Mouse (Mus musculus): ENCODE measurements around the gene C2cd4b. TPM values are rescaled to one million over a fixed set of nuclear protein-coding genes. Genes with fewer than 3 reads are reported as not detected.
"Not testable (repeated sequence)": the region's sequence is repeated elsewhere in the genome, so short reads cannot be mapped to it uniquely, and the experiment has no call there.

C2cd4b gene
- polyA plus RNA-seq, 1 experiment from 2014 or later = 0.20 TPM

DNA sequence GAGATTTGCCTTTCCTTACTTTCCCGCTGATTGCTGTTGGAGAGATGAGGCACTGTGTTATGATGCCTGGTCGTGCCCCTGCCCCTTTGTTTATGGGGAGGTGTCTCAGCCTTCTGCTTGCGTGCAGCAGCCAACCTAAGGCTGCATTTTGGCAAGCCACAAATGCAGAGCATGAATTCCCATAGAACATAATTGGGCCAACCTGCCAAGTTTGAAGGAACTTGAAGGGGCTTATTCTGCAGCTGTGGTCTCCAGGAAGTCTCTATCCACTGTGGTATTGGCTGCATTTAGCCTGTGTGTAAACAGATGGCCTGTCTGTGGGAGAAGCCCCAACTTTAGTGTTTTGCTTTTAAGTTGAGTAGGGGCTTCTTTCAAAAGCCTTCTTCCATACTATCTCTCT lies 4.5 kb upstream of the C2cd4b start:
- no peak for ATAC-seq
- H3K4me2 ChIP-seq (replicated peaks) = no peak overlapping the region
- no peak overlapping the region for H3K9ac ChIP-seq (replicated peaks)
- peaks cover 10% of the 10 kb centered on the region for H3K4me1 ChIP-seq (replicated peaks)
- H3K9me3 ChIP-seq = no peaks in the 10 kb centered on the region
- no peaks in the 10 kb centered on the region for H3K36me3 ChIP-seq
- H3K4me3 ChIP-seq (replicated peaks) = no peak overlapping the region
- 84% methylated on average over 3 of the region's 3 CpGs for WGBS
- no peak overlapping the region for H3K27ac ChIP-seq
- H3K27me3 ChIP-seq = peaks cover 15% of the 10 kb centered on the region

DNA sequence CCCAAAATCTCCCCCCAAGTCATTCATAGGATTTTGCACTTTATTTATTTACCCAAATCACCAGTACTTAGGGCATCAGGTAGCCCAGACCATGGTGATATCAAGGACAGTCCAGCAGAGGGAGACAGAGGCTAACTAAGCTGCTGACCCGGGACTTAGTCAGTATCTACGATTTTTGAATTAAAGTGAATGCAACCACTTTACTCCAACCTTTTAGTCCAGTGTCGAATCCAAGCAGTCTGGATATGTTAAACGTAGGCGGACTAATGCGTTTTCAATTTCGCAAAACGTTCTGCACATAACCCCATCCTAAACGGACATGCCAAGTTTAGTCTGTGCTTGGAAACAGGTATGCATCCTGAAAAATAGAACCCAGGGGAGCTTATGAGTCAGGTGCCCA lies 551 bp upstream of the C2cd4b start:
- no peak overlapping the region for H3K9ac ChIP-seq (replicated peaks)
- no peak overlapping the region for H3K27ac ChIP-seq
- 5% methylated on average over 9 of the region's 9 CpGs for WGBS
- peaks cover 17% of the 10 kb centered on the region for H3K4me1 ChIP-seq (replicated peaks)
- peak overlapping the region; percentile 61 for H3K4me3 ChIP-seq (replicated peaks)
- peaks cover 25% of the 10 kb centered on the region for H3K27me3 ChIP-seq
- H3K4me2 ChIP-seq (replicated peaks) = peak overlapping the region; percentile 90
- no peaks in the 10 kb centered on the region for H3K36me3 ChIP-seq
- H3K9me3 ChIP-seq = no peaks in the 10 kb centered on the region
- ATAC-seq = no peak

- 1% methylated on average over 87 of the region's 114 CpGs for WGBS
Measured at GRCm38 (mm10) chr9:67759956-67760764, 923 bp downstream of the C2cd4b start.

GRCm38 (mm10) chr9:67760991-67761390 lies 1.8 kb downstream of the C2cd4b start:
- Histone ChIP-seq H3K36me3 (no peaks in the 10 kb centered on the region), H3K4me2 (replicated peaks) (peak overlapping the region; percentile 90), H3K27ac (no peak overlapping the region), H3K4me3 (replicated peaks) (peak overlapping the region; percentile 61), H3K9ac (replicated peaks) (peak overlapping the region; percentile 79; the same call in 1 of the 2 replicates), H3K27me3 (peaks cover 25% of the 10 kb centered on the region), H3K4me1 (replicated peaks) (peaks cover 17% of the 10 kb centered on the region), H3K9me3 (no peaks in the 10 kb centered on the region)
- no peak for ATAC-seq
- 60% methylated on average over 6 of the region's 6 CpGs for WGBS

More at GRCm38 (mm10) chr9:67759956-67760764, 923 bp downstream of the C2cd4b start:
- ATAC-seq = peak; percentile 93
- H3K9me3 ChIP-seq, H3K36me3 ChIP-seq: not testable (repeated sequence)
- Histone ChIP-seq H3K4me2 (replicated peaks) (peak overlapping the region; percentile 90), H3K4me3 (replicated peaks) (peak overlapping the region; percentile 61), H3K27ac (peak overlapping the region; percentile 84), H3K4me1 (replicated peaks) (peaks cover 17% of the 10 kb centered on the region), H3K9ac (replicated peaks) (peak overlapping the region; percentile 79), H3K27me3 (peaks cover 25% of the 10 kb centered on the region)

DNA sequence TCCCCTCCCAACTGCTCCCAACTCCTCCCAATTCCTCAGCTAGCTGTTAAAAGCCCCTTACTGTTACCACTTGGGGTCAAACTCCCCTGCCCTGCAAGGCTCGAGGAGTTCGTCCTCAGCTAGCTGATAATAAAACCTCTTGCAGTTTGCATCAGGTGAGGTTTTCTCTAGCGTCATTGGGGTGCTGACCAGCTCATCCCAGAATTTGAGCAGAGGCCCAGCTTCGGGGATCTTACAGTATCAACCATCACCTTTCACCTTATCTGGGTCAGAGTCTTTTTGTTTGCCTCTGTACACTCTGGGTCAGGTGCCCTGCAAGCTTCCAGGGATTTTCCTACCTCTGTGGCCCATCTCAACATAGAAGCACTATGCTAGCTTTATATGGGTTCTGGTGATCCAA lies 4.1 kb downstream of the C2cd4b start:
- no peaks in the 10 kb centered on the region for H3K9me3 ChIP-seq
- H3K27me3 ChIP-seq = peaks cover 21% of the 10 kb centered on the region
- H3K9ac ChIP-seq (replicated peaks) = no peak overlapping the region
- WGBS = 80% methylated on average over 4 of the region's 4 CpGs
- H3K27ac ChIP-seq = no peak overlapping the region
- peaks cover 21% of the 10 kb centered on the region for H3K4me1 ChIP-seq (replicated peaks)
- H3K36me3 ChIP-seq = no peaks in the 10 kb centered on the region
- H3K4me3 ChIP-seq (replicated peaks) = no peak overlapping the region
- no peak overlapping the region for H3K4me2 ChIP-seq (replicated peaks)
- no peak for ATAC-seq

DNA sequence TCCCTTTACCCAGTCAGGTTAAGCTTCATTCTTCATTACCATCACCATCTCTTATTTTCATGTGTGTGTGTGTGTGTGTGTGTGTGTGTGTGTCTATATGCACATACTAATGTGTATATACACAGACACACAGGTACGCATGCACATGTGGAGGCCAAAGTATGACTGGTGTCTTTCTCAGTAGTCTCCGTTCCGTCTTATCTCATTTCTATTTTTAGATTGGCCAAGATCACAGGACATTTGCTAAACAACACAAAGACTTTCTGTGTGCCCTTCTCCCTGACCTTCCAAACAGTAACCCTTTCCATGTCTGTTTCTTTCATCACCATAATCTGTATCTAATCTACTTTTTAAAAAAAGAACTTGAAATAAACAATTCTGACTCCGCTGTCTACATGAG lies 7.2 kb downstream of the C2cd4b start:
- H3K27ac ChIP-seq = no peak overlapping the region
- no peak for ATAC-seq
- 0 out of 2 replicates have a peak, but pooled peaks cover 4% of the 10 kb centered on the region for H3K4me1 ChIP-seq (replicated peaks)

GRCm38 (mm10) chr9:67766948-67767347 lies 7.7 kb downstream of the C2cd4b start:
- 0 out of 2 replicates have a peak, but pooled peaks cover 4% of the 10 kb centered on the region for H3K4me1 ChIP-seq (replicated peaks)
- no peak overlapping the region for H3K4me2 ChIP-seq (replicated peaks)
- no peaks in the 10 kb centered on the region for H3K9me3 ChIP-seq
- no peaks in the 10 kb centered on the region; the same call in 1 of the 2 replicates for H3K27me3 ChIP-seq
- 34% methylated on average over 3 of the region's 3 CpGs for WGBS
- no peak for ATAC-seq
- no peak overlapping the region for H3K27ac ChIP-seq
- no peak overlapping the region for H3K4me3 ChIP-seq (replicated peaks)
- H3K9ac ChIP-seq (replicated peaks) = no peak overlapping the region
- H3K36me3 ChIP-seq = no peaks in the 10 kb centered on the region

More for the DNA sequence above, 7.2 kb downstream of the C2cd4b start:
- H3K36me3 ChIP-seq = no peaks in the 10 kb centered on the region
- H3K9ac ChIP-seq (replicated peaks) = no peak overlapping the region
- H3K27me3 ChIP-seq = peaks cover 2% of the 10 kb centered on the region; the same call in 1 of the 2 replicates
- no peaks in the 10 kb centered on the region for H3K9me3 ChIP-seq
- H3K4me3 ChIP-seq (replicated peaks) = no peak overlapping the region
- WGBS = 90% methylated on average over 4 of the region's 4 CpGs
- H3K4me2 ChIP-seq (replicated peaks) = no peak overlapping the region

DNA sequence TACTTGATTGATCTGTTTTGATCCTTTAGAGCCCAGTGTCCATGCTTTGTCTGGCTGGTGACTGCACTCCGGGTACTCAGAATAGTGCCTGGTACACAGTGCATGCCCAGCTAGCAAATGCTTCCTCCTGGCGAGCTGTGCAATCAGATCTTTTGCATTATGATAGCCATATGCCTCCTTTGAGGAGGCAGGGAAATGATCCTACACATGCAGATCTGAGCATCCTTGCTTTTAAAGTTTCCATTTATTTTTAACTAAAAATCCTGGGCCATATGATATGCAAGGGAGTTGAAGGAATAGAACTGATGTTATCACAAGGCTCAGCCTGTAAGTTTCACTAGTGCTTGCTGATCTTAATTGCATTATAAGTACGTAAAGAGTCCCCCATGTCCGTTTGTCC lies 9.6 kb downstream of the C2cd4b start:
- ATAC-seq = no peak
- WGBS = 79% methylated on average over 4 of the region's 4 CpGs
- H3K4me3 ChIP-seq (replicated peaks) = no peak overlapping the region
- no peaks in the 10 kb centered on the region for H3K9me3 ChIP-seq
- no peak overlapping the region for H3K4me2 ChIP-seq (replicated peaks)
- no peaks in the 10 kb centered on the region for H3K27me3 ChIP-seq
- no peak overlapping the region for H3K27ac ChIP-seq
- 0 out of 2 replicates have a peak, but pooled peaks cover 4% of the 10 kb centered on the region for H3K4me1 ChIP-seq (replicated peaks)
- H3K9ac ChIP-seq (replicated peaks) = no peak overlapping the region
- H3K36me3 ChIP-seq = no peaks in the 10 kb centered on the region

DNA sequence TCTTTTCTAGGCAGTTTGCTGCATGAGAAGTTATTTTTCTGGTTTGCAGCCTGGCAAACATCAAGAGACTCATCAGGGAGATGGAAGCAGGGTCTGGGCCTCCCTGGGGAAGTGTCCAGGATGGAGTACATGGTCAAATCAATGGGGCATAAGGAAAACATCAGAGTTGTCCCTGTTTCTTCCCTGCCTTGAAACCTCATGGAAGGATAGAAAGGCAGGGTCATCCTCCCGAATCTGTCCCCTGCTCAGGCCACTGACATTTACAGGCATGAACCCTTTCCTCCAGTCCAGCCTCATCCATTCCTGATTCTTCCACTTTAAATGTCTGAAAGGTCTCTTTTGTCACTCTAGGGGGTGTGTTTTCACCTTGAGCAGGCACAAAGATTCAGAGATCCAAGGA lies 10.2 kb downstream of the C2cd4b start:
- no peak overlapping the region for H3K9ac ChIP-seq (replicated peaks)
- no peaks in the 10 kb centered on the region for H3K9me3 ChIP-seq
- H3K4me1 ChIP-seq (replicated peaks) = 0 out of 2 replicates have a peak, but pooled peaks cover 4% of the 10 kb centered on the region
- no peaks in the 10 kb centered on the region for H3K36me3 ChIP-seq
- H3K27me3 ChIP-seq = no peaks in the 10 kb centered on the region
- 83% methylated on average over 1 of the region's 1 CpGs for WGBS
- H3K27ac ChIP-seq = no peak overlapping the region
- H3K4me3 ChIP-seq (replicated peaks) = no peak overlapping the region
- no peak overlapping the region for H3K4me2 ChIP-seq (replicated peaks)
- no peak for ATAC-seq

DNA sequence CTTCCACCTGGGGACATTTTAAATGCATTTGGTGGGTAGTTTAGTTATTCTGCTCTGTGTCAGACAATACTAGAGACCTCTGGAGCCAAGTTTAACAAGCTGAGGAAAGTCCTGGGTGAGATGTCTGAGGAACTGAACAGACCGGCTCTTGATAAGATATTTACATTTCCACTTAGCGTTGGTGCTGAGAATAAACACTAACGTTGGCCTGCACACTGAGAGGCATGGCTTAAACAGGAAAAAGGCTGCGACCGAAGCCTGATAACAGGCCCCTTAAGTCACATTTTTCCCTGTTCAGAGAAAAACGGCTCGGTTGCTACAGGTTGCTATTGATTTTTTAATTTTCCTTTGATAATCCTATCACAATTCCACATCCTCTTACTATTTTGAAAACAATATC lies 12.1 kb downstream of the C2cd4b start:
- no peak overlapping the region for H3K27ac ChIP-seq

GRCm38 (mm10) chr9:67774201-67774600 lies 15.0 kb downstream of the C2cd4b start:
- H3K9ac ChIP-seq (replicated peaks) = no peak overlapping the region
- no peaks in the 10 kb centered on the region for H3K36me3 ChIP-seq
- 84% methylated on average over 6 of the region's 6 CpGs for WGBS
- no peaks in the 10 kb centered on the region for H3K9me3 ChIP-seq
- no peak overlapping the region for H3K27ac ChIP-seq
- no peak overlapping the region for H3K4me3 ChIP-seq (replicated peaks)
- ATAC-seq = no peak
- H3K4me1 ChIP-seq (replicated peaks) = no peaks in the 10 kb centered on the region
- H3K4me2 ChIP-seq (replicated peaks) = no peak overlapping the region
- H3K27me3 ChIP-seq = no peaks in the 10 kb centered on the region

More for the DNA sequence above, 12.1 kb downstream of the C2cd4b start:
- Histone ChIP-seq H3K4me2 (replicated peaks) (no peak overlapping the region), H3K4me1 (replicated peaks) (0 out of 2 replicates have a peak, but pooled peaks cover 4% of the 10 kb centered on the region), H3K4me3 (replicated peaks) (no peak overlapping the region), H3K36me3 (no peaks in the 10 kb centered on the region), H3K9me3 (no peaks in the 10 kb centered on the region), H3K9ac (replicated peaks) (no peak overlapping the region), H3K27me3 (no peaks in the 10 kb centered on the region)
- WGBS = 79% methylated on average over 7 of the region's 7 CpGs
- ATAC-seq = no peak

DNA sequence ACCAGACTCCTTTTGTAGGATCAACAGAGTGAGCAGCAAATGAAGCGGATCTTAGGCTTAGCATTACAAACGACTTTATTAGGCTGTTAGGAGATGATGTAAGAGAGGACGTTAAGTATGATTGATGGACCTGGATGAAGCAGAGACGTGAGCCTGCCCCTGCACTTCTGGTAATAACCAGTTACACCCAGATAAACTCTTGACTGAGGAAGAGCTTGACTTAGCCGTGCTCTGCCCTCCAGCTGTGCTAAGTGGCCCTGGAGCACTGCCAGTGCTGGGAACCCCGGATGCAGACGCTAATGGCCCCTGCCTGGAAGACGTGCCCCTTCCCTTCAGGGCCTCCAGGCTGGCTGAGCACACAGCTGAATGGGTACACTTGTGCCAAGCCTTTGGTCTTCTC lies 19.3 kb downstream of the C2cd4b start:
- H3K9ac ChIP-seq (replicated peaks) = no peak overlapping the region
- no peak overlapping the region for H3K4me3 ChIP-seq (replicated peaks)
- no peaks in the 10 kb centered on the region for H3K27me3 ChIP-seq
- H3K4me2 ChIP-seq (replicated peaks) = no peak overlapping the region
- no peak for ATAC-seq
- 44% methylated on average over 8 of the region's 8 CpGs for WGBS
- H3K27ac ChIP-seq = no peak overlapping the region
- no peaks in the 10 kb centered on the region for H3K36me3 ChIP-seq
- H3K4me1 ChIP-seq (replicated peaks) = no peaks in the 10 kb centered on the region
- H3K9me3 ChIP-seq = no peaks in the 10 kb centered on the region

Data from midbrain, embryonic 13.5 days (tissue).